Mouse (Mus musculus) gastrocnemius, postnatal 14 days (tissue): Measurements from ENCODE around the gene Gpr55. TPM values are rescaled to one million over a fixed set of nuclear protein-coding genes. Genes with fewer than 3 reads are reported as not detected.

Source experiments
- DNase-seq: peaks from one replicate; pipeline ENCODE4 v3.0.0; 2021; ENCODE audit warnings: mixed read lengths
- intact Hi-C: fragments of 180-260 bp; cut with DNase I; formaldehyde crosslinking; loops from one replicate; pipeline ENCODE4 v1.15.1; 2025; ENCODE audit warnings: low total_unique reads
- total RNA-seq, 2 experiments: library from RNA; stranded (reverse); gene quantifications; 2 replicates each; pipeline ENCODE4 v1.2.3; 2021

The Gpr55 gene
- total RNA-seq, 2 experiments from 2014 or later, result not detected

DNA sequence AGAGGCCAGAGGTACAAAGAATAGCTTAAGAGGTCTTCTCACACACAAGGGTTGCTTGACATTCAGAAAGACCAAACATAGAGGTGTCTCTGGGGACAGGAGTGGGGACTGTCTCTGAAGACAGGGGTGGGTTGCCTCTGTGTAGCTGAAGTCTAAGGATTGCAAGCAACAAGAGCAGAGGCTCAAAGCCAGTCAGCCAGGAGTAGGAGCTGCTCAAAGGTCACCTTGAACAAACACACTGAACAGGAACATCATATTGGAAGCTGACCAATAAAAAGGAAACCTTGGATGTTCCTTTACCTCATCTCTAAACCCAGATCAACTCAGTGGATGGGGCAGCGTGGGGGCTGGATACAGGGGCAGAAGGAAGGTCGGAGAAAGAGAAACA is 924 bp downstream of the Gpr55 start:
- intact Hi-C loops, result no loop called here
- no peak for DNase-seq

DNA sequence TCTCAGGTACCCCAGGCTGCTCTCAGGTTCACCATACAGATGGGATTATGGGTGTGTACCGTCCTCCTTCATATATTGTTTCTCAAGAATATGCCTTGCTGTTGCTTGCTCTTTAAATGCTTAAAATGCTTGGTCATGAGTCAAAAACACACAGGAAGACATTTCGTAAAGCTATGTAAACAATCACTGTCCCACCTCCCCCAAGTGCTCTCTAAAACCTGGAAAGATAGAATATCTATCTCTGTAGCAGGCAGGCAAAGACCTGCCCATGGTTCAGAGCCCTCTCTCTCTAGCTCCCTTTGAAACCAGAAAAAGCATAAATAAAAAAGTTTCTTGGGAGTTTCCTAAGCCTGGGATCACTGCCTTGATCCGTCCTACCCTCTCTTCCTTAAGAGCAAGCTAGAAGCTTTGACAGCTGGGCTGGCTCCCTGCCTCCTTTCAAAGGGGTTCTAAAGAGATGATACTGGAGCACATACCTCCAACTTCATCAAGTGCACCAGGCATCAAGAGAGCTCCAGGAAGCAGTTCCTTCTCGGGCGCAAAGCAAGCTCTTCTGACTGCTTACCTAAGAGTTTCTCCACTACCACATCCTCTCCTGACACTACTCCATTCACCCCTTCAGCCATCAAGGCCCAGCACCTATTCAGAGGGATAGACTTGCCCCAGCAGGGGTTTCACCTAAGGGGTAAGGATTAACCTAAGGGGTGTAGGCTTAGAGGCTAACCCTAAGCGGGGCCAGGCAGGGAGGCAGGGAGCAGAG is 1.5 kb downstream of the Gpr55 start:
- DNase-seq, result no peak
- intact Hi-C loops, result no loop called here

DNA sequence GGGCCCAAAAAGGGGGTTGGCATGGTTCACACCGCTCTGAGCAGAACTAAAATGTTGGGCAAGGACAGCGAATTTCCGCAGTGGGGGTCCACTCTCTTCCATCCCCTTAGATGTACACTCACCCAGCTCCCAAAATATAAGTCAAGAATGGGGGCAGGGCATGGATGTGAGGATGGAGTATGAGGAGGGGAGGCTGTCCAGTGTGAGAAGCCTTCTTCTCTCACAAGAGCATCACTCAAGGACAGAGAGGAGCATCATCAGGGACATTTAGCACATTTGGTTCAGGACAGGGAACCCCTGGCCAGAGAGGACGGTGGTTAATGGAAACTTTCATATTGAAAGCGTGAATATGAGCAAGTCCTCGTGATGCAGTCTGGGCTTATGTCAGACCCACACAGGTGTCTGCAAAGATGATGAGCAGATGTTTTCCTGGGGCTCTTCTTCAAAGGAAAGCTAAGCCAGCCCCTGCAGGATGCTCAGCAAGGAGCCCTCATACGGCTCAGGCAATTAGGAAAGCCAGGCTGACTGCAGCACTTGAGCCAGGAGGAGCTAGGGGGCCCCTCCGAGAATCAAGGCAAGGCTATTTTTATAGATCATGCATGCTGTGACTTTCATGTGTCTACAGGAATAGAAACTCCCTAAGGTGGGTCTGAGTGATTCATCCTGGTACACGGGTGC is 2.7 kb downstream of the Gpr55 start:
- no peak for DNase-seq
- intact Hi-C loops, result no loop called here

DNA sequence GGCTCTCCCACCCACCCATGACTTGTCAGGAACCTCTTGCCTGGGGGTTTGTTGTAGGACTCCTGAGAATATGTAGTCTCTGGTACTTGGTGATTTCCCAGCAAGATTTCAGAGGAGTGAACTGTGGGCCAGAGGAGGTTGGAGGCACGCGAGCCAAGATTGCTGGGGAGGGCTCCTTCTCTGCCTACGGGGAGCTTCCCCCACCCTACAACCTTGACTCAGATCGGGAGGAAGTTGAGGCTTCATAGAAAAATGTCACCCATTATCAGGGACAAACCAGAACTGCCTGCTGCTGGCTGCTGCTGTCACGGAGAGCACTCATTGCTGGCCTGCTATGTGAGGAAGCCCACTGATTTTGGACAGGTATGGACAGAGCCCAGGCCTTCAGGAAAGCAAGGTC is 3.5 kb downstream of the Gpr55 start:
- DNase-seq, result no peak
- intact Hi-C loops, result no loop called here

DNA sequence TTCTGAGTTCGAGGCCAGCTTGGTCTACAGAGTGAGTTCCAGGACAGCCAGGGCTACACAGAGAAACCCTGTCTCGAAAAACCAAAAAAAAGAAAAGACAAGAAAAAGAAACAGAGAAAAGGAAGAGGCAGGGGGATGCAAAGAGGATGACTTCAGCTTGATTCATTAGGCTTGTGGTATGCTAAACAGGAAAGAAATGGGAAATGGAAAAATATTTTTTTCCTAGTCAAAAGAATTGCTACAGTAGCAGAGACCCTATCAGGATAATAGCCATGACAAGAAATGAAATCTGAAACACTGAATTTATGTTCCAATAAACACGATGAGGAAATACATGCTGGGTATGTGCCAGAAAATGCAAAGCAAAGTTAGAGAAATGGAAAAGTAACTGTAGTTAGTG is 5.7 kb downstream of the Gpr55 start:
- intact Hi-C loops, result no loop called here
- no peak for DNase-seq

DNA sequence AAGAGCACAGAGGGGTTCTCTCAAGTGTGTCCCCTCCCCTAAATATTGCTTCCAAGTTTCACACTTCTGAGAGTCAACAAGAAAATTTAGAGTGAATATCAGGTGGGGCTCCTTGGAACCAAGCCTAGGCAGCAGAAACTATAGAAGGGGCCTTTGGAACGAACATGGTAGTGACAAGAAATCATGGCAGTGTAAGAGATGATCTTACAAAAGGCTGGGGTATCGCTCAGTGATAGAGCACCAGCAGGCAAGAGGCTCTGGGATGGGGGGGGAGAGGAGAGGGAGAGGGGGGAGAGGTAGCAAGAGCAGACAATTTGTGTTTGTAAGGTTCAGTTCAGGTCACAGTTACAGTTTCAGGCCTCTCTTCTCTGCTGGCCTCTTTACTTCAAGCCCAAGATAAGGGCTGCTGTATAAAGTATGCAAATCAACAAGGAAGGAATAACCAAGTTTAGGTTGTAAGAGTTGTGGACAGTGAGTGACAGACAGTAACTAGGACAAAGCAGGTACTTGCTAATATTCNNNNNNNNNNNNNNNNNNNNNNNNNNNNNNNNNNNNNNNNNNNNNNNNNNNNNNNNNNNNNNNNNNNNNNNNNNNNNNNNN is 11.6 kb downstream of the Gpr55 start:
- no peak for DNase-seq
- intact Hi-C loops, result no loop called here

DNA sequence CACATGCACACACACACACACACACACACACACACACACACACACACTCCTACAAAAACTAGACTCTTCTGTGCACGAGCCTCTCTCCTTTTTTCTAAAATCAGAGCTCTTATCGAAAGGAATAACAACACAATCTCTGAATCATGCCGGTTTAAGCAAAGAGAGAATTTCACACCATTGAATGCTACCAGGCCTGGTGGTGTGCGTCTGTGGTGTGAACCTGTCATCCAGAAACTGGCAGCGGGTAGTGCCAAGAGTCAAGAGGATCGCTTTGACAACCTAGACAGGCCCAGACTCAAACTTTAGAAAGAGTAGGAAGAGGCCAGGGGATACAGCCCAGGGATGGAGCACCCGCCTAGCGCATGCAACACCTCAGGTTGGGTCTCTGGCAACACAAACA is 18.5 kb downstream of the Gpr55 start:
- DNase-seq, result no peak
- intact Hi-C loops, result no loop called here

DNA sequence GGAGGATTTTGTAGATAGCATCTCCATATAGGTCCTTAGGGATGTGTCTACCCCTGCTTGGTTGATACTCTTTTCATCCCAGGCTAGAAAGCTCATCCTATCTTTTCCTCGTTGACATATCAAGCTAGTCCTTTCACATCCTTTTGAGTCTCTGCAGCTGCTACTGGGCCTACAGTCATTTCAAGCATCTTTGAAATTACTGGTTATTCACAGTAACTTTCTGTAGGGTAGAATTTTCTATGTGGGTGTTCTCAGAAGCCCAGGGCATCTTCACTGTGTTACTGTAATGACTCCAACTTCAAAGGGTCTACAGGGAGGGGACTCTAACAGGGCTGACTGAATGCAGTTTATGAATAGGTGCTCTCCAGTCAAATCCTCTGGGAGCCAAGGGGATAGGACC is 23.5 kb downstream of the Gpr55 start:
- intact Hi-C loops, result loop anchor here (5.0 kb wide), 1 partner anchor 80 kb away; no protein-coding TSS in a partner anchor
- no peak for DNase-seq

DNA sequence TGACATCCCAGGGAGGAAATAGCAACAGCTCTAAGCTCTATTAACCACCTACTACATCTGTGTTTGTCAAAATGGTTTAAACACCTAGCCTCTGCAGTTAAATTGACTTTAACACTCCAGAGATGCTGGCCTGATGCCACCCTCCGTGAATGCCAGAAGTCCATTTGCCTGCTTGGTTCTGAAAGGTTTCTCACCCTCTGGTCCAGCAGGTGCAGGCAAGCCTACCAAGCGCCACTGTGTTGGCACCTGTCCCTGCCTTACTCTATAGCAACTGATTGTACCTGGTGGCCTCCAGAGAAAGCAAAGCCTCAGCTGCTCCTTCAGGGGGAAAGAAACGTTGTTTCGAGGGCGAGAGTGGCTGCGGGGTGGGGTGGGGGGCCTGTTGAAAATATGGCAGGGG is 24.5 kb downstream of the Gpr55 start:
- no peak for DNase-seq
- intact Hi-C loops, result loop anchor here (5.0 kb wide), 1 partner anchor 79 kb away; no protein-coding TSS in a partner anchor

DNA sequence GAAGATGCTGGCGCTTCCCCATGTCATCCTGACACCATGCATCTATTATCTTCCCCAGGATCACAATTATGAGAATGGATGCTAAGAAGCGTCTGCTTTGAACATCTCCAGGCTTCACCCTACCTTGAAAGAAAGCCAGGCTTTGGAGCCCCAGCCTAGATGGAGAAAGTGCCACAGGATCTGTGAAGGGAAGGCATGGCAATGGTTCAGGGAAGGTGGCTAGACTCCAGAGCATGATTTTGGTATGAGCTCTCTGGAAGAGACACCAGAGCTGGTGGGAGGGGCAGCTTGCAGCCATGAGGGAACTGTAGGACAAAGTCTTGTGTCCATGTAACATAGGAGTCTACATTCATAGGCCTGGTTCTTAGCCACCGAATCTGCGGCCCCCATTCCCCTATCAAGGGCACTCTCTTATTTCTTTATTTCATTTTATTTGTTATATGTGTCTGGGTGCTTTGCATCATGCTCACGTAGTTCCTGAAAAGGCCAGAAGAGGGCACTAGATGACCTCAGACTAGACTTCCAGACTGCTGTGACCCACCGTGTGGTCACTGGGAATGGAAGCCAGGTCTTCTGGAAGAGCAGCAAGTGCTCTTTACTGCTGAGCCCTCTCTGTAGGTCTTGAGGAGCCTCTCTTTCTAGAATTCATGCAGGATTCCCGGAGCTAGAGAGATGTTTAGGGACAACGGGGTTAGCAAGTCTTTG is 25.5 kb downstream of the Gpr55 start:
- peak; percentile 27 for DNase-seq
- intact Hi-C loops, result loop anchor here (5.0 kb wide), 1 partner anchor 78 kb away; no protein-coding TSS in a partner anchor

DNA sequence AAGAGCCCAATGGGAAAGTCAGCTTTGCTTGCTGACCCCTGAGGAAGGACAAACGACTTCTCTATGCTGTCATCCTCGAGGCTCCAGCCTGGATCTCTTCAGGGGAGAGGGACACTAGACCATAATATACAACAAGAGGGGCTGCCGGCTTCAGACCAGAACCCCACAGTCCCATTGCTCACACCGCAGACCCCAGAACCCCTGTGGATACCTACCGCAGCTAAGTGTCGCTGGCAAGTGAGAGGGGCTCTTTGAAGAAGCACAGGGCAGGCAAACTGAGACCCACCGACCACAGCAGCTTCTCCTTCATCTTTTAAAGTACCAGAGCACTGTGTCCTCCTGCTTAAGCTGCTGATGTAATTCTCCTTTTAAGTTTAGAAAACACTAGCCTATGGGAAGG is 26.2 kb downstream of the Gpr55 start:
- intact Hi-C loops, result no loop called here
- no peak for DNase-seq

DNA sequence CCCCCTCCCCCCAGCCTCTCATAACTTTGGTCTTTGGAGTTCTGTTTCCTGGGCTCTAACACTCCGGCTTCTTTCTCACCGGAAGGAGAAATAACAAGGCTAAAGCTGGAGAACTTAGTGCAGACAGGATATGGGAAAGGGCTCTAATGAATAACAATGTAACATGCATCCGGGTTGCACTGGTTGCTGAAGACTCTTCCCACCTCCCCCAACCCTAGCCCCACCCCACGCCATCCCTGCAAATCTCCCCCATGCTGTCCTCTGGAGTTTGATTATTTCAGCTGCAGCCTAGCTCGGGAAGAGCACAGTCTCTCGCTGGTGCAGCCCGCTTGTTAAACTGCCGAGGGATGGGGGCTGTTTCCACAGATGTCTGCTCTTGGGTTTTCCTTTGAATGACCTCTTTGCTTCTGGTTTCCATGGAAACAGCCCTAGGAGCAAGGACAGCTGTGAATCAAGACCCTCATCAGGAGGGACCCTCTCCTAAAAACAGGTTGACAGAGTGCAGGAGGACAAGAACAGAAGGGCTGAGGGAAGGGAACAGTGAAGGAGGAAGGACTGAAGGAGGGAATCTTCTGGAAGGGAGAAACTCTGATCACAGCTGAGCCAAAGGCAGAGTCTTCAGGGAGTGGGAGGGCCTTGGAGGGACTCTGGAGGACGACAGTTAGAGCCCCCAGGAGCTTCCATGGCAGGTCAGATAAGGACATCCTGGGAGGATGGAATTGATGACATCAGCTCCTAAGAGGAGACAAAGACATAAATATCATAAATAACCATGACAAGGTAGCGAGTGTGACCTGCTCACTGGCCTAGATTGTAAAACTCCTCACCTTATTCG is 27.0 kb downstream of the Gpr55 start:
- no peak for DNase-seq
- intact Hi-C loops, result no loop called here

DNA sequence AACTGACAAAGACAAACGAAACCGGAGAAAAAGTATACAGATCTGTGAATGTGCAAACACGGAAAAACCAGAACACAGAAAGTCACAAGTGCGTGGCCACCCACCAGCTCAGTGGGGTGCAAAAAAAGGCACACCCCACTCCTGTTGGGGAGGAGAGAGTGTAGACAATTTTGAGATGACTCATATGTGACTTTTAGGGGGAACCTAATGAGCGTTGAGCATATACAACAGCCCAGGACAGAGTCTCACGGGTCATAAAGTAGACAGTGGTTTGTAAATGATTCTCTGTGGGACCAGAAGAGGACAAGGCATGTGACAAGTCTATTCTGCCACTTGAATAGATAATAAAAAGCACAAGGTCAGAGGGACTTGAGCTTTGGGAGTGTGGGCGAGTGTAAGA is 27.6 kb downstream of the Gpr55 start:
- DNase-seq, result no peak
- intact Hi-C loops, result no loop called here

DNA sequence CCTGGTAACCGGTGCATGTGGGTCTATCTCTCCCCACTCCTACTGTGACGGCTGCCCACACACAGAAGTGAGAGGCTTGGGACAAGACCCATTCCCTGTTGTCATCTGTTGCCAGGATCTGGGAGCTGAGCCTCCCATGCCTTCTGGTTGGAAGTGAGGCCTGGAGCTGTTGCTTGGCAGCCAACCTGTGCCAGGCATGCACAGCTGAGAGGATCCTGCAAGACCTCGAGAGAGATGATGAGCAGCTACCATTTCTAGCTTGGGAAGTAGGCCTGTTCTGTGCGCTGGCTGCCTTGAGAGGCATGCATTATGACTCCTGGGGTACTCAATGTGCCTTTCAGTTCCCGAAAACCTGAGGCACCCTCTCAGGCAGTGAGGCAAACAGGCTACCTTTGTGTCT is 29.6 kb downstream of the Gpr55 start:
- intact Hi-C loops, result no loop called here
- DNase-seq, result no peak

DNA sequence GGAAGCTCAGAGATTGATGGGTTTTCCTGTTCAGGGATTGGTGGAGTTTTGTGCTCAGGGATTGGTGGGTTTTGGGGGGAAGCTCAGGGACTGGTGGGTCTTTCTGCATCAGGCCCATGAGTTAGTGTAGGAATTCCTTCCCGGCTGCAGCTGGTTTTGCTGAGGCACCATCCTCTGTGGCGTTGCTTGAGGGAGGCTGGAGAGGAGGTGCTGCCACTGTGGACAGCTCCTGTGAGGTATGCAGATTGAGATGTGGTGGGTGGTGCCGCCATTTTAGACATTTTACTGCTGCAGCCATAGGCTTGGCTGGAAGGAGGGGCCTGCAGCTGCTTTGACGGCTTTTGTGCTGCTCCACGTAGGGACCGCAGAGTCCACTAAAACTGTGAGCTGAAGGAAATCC is 31.4 kb downstream of the Gpr55 start:
- no peak for DNase-seq
- intact Hi-C loops, result no loop called here

DNA sequence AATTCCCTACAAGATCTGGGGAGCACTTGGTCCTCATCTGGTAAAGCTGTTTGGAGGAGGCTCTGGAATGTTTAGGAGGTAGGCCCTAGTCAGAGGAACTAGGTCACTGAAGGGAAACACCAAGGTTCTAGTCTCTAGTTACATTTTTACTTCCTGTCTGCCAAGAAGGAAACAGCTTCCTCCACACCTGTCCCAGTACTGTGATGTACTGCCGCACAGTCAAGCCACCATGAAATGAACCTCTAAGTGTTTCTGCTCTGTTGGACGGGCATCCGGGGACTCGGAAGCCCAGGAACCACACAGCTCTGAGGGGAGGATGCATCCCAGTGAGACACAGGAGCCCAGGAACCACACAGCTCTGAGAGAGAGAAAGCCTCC is 32.1 kb downstream of the Gpr55 start:
- DNase-seq, result no peak
- intact Hi-C loops, result no loop called here

DNA sequence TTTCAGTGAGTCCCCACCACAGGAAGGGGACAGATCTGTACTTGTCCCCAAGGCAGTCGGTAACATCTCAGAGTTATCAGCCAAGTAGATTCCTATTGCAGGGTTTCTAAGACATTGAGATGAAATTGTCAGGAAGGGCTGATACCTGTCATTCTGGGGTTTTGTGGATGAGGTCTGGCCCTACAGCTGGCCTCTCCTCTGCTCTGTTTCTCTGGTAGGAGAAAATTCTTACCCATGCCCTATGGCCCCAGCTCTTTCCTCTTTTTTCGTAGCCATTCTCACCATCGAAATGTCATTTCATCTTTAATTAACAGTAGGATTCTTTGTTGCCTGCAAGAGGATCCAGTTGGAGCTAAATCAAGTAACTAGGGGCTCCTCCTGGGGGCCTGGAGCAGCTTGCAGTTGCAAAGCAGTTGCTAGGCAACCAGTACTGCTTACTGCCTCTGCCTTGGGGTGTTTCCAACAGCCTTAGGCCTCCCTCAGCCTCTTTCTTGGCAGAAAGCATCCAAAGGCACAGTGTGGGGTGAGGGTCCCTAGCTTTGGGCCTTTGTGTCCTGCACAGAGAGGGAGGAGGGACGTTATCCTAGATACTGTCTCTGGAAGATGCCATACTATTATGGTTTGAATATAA is 32.6 kb downstream of the Gpr55 start, which contains the start of gene 4933407L21Rik:
4933407L21Rik (plus strand) TSS at position 427 of the 631 bp plus-strand sequence.
- no peak for DNase-seq
- intact Hi-C loops, result no loop called here

DNA sequence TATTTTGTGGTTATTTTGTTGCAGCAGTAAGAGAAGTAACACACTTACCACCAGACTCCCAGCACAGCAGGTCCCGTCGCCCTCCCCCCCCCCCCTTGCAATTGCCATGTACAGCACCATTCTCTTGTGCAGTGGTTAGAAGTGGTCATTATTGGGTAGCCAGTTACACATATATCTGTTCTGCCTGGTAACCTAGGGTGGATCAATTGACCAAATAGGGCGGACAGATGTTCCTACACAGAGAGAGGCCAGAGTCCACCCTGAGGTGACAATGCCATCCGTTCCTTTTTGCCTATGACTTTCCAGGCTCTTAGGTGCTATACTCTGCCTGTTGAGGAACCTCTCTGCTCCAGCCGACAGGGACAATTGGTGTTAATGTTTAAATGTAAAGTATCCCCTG is 35.6 kb downstream of the Gpr55 start:
- no peak for DNase-seq
- intact Hi-C loops, result no loop called here

DNA sequence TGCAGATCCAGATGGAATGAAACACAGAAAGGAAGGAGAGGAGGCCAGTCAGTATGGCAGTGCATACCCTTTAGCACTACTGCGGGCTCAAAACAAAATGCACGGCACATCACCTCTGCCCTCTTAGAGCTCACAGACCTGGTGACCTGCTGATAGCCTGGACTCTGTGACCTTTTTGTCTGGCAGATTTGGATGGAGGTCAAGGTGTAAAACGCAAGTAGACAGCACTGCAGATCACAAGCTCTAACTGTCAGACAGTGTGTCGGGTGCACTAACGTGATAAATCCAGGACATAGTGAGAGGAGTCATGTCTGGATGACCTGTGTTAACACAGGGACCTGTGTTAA is 38.0 kb downstream of the Gpr55 start:
- DNase-seq, result no peak
- intact Hi-C loops, result no loop called here
